Mouse (Mus musculus): Measurements from ENCODE around the gene Hmgcl. TPM values are rescaled to one million over a fixed set of nuclear protein-coding genes. Genes with fewer than 3 reads are reported as not detected.

Gene Hmgcl
- 54.9 and 66.8 TPM in 2 replicates for total RNA-seq (2023)

DNA sequence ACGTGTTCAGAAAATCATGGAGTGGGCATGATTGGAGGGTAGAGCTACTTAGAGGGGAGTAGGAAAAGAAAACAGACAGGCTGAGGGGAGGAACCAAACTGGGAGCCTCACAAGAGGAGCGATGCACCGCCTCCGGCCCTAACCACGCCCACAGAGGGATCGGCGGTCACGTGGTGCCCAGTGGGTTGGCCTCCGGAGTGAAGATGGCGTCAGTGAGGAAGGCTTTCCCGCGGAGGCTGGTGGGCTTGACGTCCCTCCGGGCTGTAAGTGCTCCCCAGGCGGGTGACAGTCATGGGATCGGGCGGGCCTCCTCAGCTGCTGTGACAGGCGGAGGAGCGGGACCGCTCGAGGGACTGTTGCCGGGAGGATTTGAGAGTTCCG, at the start of gene Hmgcl:
Hmgcl (plus strand) TSS at position 171 of the 381 bp plus-strand sequence.

DNA sequence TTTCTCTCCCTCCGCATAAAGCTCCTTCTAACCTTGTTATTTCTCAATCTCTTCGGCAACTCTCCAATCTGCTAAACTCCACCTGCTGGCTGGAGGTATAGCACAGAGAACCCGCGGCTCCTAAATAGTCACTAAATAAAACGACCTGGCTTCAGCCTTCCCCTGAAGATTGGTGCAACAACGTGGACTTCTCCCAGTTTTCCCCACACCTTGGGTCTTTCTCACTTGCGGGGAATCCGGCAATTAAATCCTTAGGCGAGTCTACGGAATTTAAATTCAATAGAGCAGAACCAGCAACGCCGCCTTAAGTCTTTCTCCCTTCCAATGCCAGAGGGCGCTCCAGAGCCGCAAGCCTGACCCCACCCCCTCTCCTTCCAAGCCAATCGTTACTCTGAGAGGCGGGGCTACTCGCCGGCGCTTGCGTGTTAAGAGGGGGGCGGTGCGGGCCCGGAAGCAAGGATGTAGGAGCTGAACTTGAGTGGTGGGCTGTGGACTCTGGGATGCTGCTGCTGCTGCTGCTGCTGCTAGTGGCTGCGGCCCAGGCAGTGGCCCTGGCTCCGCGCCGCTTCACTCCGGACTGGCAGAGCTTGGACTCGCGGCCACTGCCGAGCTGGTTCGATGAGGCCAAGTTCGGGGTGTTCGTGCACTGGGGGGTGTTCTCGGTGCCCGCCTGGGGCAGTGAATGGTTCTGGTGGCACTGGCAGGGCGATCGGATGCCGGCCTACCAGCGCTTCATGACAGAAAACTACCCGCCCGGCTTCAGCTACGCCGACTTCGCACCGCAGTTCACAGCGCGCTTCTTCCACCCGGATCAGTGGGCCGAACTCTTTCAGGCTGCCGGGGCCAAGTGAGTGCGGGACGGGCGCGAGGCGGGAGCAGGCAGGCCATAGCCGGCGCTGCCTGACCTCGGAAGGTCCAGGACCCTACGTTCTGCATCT, 25.7 kb upstream of the Hmgcl start, which contains the start of gene Fuca1:
Fuca1 (plus strand) TSS at position 432 of the 938 bp plus-strand sequence.

DNA sequence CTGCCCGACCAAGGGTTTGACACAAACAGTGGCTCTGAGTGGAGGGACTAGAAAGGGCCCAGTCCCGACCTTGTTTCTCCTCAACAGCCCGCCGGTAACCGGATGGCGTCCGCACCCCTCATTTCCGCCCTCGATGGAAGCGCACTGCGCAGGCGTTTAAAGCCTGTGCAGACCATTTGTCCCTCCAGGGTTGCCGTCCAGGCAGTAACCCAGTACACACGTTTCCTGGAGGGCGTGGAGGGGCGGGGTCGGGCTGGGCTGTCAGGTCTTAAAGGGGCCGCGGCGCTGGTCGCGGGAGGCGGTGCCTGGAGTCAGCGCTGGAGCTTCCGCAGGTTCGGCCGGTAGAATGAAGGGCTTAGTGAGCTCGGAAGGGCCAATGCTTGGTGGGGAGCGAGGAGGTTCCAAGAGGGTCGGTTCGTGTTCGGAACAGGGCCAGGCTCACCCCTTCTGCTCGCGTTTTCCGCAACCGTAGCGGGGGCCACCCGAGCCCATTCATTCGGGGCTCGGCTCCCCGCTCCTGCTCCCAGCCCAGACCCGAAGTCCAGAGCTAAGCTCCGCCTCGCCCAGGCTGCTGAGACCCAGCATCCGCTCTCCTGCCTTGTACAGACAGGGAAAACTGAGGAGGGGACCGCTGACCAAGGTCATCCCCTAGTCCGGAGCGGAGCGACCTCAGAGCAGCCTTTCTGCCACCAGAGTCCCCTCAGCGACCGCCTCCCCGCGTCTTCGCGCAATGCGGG, 17.4 kb downstream of the Hmgcl start, which contains the start of gene Gale:
Gale (plus strand) TSS at position 271 of the 737 bp plus-strand sequence.

DNA sequence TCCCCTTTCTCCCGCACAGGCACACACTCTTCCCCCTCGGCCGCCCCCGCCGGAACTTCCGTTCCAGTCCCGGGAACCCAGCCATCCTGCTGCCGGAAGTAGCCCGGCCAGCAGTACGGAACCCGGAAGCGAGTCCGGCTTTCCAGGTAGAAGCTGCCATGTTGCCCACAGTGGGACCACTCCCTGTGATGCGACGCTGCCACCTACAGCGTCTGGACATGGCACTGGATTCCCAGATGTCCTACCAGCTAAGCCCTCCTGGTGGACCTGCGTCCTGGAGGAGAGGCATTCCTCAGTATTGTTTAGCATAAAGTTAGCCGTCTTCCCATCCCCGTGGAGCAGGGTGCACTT, 26.3 kb downstream of the Hmgcl start, which contains the start of gene Lypla2:
Lypla2 (minus strand) TSS at position 71 of the 351 bp plus-strand sequence.

DNA sequence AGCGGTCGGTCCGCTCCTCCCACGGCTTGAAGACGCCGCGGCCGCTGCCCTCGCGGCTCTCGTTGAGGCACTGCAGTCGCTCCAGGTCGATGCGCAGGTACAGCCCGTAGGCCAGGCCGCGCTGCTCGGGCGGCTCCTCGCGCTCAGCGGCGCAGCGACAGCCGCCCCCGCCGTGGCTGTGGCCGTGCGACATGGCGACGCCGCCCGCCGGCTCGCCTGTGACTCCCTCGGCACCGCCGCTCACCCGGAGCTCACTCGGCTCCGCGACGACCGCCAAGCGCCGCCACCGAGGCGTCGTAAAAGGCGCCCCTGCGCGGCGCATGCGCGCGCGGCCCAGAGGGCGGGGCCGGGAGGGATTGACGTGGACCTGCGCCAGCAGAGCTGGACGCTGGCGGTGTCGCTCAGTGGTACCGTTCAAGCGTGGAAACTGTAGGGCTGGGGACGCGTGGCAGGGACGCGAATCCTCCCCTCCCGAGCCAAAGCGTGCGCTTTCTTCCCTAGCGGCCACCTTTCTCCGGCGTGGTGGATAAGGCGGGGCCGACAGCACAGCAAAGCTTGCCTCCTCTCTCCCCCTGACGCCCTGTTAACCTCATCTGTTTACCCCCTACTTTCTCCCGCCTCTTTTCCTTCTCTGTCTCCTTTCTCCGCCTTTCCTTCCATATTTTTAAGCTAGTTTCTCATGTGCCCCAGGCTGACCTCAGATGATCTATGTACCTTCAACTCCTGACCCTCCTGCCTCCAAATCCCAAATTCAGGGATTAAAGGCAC, 40.9 kb downstream of the Hmgcl start, which contains the start of gene Pithd1:
Pithd1 (minus strand) TSS at position 322 of the 768 bp plus-strand sequence.

Other genes starting within 250 kb of the Hmgcl start
- not detected in 2 replicates for gene Il22ra1, start 218.3 kb upstream of the Hmgcl start, total RNA-seq (2023)
- gene Myom3, start 186.7 kb upstream of the Hmgcl start, total RNA-seq (2023): not detected in 2 replicates
- gene Srsf10, start 90.7 kb upstream of the Hmgcl start, total RNA-seq (2023): 68.3 and 87.2 TPM in 2 replicates
- gene Pnrc2, start 72.6 kb upstream of the Hmgcl start, total RNA-seq (2023): 108 and 115 TPM in 2 replicates
- gene Cnr2, start 51.1 kb upstream of the Hmgcl start, total RNA-seq (2023): 42.6 and 49.2 TPM in 2 replicates
- 94.8 and 113 TPM in 2 replicates for gene Fuca1, start 25.7 kb upstream of the Hmgcl start, total RNA-seq (2023)
- 18.3 and 18.8 TPM in 2 replicates for gene Gale, start 17.3 kb downstream of the Hmgcl start, total RNA-seq (2023)
- 98.8 and 101 TPM in 2 replicates for gene Lypla2, start 26.2 kb downstream of the Hmgcl start, total RNA-seq (2023)
- gene Pithd1, start 40.8 kb downstream of the Hmgcl start, total RNA-seq (2023): 23.4 and 26.2 TPM in 2 replicates
- 85.6 and 88.9 TPM in 2 replicates for gene Eloa, start 75.3 kb downstream of the Hmgcl start, total RNA-seq (2023)
- gene Rpl11, start 107.0 kb downstream of the Hmgcl start, total RNA-seq (2023): 242 and 261 TPM in 2 replicates
- gene Id3, start 197.0 kb downstream of the Hmgcl start, total RNA-seq (2023): 10.6 and 11.5 TPM in 2 replicates
- 86.8 and 107 TPM in 2 replicates for gene E2f2, start 225.9 kb downstream of the Hmgcl start, total RNA-seq (2023)

Measured in neutrophil, adult 65 days (primary cell).